Mouse (Mus musculus) brain, adult 2 months (tissue): Measurements from ENCODE around the gene Kifc3.
"Not testable (repeated sequence)": the region's sequence is repeated elsewhere in the genome, so short reads cannot be mapped to it uniquely, and the experiment has no call there.

Experiments used
- DNase-seq: peaks from one replicate; pipeline ENCODE4 v3.0.0; 2011; ENCODE audit warnings: low read depth, low spot score

The Kifc3 gene

DNA sequence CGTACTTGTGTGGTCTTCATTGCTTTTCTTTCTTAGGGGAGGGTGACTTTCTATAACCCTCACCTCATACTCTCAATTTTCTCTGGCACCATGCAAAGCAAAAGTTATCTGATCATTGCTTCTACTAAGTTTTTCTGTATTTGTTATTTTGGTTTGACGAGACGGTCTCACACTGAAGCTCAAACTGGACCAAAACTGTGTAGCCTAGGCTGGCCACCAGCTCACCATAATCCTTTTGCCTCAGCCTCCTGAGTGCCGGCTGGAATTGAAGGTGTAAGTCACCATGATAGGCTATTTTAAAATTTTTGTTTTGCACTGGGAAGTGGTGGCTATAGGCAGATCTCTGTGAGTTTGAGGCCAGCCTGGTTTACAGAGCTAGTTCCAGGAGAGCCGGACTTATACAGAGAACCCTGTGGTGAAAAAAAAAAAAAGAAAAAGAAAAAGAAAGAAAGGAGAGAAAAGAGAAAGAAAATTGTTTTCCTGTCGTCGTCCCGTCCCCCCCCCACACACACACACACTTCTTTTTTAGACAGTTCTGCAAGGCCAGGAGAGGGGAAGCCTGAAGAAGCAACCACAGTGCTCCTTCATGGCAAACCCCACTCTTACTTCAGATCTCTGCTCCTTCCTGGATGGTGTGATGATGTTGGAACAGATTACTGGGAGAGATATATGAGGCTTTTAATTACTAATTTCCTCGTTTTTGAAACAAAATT is 870 bp upstream of the Kifc3 start:
- DNase-seq = no peak

DNA sequence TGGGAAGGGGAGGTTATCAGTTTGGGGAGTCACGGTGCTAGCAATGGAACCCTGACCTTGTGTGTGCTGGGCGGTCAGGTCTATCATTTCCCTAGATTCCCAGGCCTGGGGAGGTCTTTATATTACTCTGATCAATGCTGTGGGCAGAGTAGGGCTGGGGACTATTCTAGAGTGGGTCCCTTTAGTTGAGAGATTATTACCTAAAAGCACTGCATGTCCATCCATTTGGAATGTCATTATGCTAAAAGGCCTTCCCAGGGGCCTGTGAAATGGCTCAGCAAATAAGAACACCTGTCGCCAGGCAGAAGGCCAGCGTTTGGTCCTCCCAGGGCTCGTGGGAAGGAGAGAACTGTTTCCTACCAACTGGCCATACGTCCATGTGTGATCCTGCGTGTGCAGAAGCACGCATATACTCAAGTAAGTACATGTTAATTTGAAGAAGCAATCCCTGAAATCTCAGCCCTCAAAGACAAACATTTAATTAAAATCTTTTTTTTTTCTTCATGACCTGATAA is 499 bp downstream of the Kifc3 start:
- no peak for DNase-seq

DNA sequence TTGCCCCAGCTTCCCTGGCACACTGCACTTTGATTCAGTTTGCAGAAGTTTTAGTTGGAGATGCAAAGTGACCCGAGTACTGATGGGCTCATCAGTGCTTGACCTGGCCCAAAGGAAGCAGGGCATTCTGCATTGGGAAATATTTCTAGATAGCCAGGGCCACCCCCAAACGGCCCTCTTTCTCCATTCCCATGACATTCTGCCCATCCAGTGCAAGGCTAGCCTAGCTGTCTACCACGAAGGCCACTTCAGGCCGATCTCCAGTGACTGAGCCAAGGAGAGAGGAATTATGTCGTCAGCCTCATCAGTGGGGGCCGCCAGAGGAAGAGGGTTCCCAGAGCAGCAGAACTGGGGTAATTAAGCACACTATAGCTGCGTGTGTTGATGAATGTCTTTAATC is 1.1 kb downstream of the Kifc3 start:
- DNase-seq = no peak

DNA sequence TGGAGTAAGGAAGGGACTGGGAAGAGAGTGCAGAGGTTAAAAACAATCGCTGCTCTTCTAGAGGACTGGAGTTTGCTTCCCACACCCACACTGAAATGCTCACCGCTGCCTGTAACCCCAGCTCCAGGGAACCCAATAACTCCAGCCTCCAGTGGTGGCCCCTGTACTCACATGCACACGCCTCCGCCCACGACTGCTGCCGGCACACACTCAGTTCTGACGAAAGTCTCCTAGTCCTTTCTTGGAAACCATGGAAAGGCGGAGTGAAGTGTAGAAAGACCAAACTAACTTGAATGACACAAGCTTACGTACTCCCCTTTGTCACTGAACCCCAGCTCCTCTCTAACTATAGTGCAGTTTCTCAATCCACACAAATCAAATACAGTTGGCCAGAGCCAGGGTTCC is 2.6 kb downstream of the Kifc3 start:
- DNase-seq = no peak

DNA sequence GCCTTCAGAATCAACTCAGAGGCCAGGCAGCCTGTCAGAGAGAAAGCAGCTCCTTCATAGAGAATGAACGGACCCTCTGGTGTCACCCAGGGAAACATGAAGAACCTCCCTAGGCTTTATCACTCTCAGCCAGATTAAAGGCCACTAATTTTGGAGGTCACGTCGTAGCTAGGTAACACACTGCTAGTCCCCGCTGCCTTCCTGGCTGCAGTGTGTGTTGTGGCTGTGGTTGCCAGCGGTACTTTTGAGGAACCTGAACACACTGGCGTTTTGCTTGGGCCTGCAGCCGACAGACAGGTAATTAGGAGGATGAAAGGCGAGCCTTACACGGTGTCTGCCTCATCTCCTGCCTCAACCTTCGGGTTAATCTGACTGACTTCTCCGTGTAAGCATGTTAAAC is 6.9 kb downstream of the Kifc3 start:
- DNase-seq = no peak

DNA sequence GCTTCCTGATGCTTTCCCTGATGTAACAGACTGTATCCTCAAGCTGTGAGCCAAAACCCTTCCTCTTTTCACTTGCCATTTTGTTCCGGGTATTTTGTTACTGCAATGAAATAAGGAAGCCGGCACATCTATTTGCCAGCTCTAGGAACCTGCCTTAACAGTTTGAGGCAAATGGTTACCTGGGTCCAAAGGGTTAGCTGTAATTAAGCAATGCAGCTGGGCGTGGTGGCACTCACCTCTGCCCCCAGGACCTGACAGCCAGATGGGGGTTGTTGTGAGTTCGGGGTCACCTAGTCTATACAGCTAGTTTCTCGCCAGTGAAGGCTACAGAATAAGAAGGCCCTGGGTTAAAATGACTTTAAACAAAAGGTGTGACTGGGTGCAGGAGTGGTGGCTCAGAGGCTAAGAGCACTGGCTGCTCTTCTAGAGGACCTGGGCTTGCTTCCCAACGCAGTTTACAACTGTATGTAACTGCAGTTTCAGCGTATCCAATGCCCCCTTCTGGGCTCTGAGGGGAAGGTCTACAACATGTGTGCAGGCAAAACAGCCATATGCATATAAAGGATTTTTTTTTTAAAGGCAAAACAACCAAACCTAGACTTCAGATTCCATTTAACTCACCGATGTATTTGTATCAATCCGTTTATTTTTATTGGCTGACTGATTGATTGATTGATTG is 11.0 kb downstream of the Kifc3 start:
- DNase-seq = no peak

DNA sequence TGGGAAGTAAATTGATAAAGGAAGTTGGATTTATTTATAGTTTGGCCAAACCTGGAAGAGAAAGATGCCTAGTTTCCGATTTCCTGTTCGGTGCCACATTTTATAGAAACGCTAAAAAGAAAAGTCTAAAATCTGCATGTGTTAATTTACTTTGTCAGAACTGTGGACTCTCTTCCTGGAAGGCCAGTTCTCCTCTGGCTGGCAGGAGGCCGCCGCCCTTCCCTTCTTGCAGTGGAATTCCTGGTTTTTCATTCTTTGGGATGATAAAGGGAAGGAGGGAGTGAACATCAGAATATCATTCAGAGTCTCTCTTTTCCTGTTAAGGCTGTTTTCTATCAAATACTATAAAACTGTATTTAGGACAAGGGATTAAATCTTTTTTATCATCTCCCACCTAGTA is 15.0 kb downstream of the Kifc3 start:
- DNase-seq = no peak

DNA sequence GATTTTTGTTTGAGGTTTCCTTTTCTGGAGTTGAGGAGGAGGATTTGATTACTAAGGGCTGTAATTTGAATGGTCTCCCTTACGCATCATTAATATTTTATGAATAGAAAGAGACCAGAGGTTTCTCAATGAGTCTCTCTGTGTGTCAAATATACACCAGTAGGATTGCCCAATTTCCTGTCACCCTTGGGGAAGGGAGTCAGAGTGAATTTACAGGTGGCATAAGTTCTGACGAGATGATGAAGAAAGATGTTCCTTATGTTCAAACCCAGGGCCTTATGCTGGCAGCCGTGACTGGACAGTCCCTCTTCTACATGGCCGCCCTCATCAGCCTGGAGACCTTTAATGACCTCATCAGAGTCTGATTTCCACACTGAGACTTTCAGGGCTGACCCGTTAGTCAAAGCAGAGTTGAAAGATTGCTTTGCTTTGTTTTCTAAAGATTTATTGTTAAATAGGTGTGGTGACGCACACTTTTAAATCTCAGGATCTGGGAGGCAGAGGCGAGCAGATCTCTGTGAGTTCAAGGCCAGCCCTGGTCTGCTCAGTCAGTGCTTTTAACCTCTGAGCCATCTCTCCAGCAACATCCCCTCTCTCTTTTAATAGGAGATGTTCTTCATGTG is 16.6 kb downstream of the Kifc3 start:
- DNase-seq = no peak

DNA sequence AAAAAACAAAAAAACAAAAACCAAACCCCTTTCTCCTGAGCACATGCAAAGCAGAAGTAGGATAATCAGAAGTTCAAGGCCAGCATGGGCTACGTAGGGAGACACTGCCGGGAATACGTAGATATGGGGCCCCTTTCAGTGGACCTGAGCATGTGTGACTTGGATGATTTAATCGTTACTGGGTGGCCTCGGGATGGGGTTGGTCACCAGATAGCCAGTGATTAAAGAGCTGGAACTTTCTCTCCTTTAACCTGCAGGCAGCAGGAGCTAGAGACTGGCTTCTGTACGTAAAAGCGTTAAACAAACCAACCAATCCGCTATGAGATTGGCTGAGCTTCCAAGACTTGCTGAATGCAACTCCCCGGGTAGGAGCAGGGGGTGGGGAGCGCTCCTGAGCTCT is 17.5 kb downstream of the Kifc3 start:
- DNase-seq = no peak

DNA sequence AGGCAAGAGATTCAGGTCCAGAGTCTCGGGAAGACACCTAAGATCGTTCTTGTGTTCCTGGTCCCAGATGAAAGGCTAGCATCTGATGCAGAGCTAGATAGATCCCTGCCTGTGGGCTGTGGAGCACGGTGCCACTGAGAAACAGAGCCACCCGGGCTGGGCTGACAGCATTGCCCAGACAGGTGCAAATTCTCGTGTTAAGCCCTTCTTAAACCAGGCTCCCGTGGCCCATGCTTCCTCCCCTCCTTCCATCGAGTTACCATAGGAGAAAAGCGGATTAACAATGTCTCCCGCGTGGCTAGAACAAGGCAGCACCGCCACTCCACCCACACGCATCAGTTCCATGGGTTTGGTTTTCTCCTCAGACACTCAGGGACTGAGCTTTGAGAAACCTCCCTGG is 18.4 kb downstream of the Kifc3 start:
- DNase-seq = no peak

DNA sequence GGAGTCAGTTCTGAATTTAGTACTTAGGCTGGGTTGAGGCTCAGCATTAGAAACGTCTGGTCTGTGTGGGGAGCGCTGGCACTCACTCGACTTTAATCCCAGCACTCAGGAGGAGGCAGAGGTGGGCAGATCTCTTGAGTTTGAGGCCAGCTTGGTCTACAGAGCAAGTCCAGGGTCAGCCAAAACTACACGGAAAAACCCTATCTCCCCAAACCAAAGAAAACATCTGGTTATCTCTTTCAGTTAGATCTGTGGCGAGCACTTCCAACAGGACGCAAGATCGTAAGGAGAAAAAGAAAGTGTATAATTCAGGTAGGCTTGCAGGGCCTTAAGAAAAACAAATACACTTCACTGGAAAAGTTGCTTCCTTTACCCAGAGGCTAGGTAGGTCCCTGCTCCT is 20.8 kb downstream of the Kifc3 start:
- DNase-seq = no peak

DNA sequence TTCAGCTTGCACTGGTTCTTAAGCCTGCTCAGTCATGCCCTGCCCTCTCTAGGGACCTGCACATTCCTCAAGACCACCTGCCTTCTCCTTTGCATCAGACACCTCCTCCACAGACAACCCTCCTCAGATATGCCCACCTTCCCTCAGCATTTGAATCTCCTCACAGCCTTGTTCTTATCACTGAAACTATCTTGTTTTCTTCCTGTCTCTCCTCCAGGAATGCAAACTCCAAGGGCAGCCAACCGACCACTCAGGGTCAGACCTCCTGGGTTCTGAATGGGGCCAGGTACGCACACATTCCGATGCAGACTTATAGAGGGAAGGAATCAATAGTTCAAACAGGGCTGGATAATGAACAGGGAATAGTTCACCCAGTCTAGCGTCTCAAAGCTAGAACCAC is 24.4 kb downstream of the Kifc3 start:
- DNase-seq = no peak

DNA sequence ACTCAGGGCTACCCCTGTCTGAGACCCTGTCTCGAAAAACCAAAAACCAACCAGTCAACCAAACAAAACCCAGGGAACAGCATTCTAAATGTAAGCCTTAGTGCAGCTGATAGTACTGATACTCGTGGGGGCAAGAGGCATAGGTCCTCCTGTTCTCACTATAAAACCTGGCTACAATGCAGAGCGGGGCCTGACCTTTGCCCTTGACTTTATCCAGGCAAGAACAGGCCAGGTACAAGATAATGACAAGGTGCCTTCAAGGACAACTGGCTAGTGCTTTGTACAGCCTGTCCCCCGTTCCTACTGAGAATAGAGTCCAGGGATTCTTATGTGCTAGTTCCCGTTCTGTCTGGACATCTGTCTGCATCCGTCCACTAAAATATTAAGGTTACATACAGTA is 25.6 kb downstream of the Kifc3 start:
- no peak for DNase-seq

DNA sequence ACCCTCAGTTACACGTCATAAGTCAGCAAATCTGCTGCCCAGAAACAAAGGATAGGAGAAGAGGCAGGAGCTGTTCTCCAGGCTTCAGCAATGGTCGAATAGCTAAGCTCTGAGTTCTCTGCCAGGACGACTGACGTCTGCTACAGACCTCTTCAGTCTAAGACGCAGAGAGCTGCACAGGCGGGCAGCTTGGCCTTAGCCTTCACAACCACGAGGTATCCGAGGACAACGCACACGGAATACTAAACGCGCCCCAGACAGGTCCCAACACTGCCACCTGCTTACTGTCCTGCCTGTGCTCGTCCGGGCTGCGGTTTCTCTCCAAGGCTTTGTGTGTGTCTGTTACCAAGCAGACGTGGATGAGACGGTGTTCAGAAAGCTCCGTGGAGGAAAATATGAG is 26.8 kb downstream of the Kifc3 start:
- DNase-seq = peak; percentile 72

DNA sequence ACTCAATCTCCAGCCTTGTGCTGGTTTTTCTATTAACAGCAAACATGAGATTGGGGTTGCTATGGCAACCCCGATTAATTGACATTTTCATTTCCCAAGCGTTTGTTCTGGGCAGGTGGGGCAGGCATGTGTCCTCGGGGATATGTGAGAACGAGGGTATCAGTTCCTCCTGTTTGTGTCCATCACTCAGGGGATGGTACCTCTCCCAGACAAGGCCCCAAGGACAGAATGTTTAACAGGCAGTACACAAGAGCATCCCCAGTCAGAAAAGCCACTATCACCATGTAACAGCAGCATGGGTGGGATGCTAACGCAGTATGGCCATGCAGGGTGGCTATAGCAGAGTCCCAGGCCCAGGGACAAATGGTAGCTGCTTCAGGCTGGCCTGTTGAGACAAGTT is 27.3 kb downstream of the Kifc3 start:
- peak; percentile 23 for DNase-seq

DNA sequence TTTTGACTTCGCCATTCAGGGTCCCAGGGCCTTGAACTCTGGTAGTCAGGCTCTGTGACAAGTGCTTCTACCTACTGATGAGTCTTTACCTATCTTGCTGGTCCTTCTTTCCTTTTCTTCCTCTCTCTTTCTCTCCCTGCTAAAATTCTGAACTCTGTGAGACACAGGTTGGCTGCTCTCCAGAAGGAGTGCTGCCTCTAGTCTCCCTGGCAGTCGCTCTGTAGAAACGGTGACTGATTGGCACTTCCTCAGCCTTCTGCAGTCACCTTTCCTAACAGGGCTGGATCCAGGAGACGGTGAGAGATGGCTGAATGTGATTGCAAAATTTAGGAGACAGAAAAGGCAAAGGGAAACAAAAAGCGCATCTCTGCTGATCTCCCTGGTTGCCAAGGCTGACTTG is 30.2 kb downstream of the Kifc3 start:
- DNase-seq = peak; percentile 20

DNA sequence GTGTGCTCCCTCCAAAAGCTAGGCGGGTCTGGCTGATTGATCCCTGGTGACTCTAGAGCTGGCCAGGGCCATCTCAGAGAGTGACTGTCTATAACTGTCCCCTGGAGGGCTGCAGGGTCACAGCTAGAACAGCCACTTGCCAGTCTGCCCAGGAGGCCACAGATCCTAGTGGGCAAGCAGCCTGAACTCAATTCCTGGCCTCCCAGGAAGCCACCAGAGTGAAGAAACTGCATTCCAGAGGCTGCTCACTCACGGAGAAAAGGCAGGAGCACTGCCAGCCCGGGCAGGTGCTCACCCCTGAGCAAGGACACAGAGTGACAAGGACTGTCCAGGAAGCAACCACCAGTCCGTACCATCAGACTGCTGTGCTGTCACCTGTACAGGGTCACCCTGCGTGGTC is 34.9 kb downstream of the Kifc3 start:
- no peak for DNase-seq

DNA sequence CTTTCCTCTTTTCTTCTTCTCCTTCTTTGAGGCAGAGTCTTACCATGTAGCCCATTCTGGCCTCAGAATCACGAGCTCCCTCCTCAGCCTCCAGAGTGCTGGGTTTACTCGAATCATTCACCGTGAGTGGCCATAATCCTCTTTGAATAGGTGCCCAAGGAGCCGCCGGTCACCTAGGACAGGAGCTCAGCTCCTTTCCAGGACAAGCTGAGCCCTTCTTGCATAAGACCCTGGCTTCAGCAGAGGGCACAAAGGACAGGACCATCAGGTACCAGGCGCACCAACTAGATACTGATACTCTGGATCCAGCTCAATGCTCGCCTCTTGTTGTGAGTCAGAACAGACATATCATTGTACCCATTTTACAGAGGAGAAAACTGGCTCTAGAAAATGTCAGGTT is 36.2 kb downstream of the Kifc3 start:
- DNase-seq = no peak

DNA sequence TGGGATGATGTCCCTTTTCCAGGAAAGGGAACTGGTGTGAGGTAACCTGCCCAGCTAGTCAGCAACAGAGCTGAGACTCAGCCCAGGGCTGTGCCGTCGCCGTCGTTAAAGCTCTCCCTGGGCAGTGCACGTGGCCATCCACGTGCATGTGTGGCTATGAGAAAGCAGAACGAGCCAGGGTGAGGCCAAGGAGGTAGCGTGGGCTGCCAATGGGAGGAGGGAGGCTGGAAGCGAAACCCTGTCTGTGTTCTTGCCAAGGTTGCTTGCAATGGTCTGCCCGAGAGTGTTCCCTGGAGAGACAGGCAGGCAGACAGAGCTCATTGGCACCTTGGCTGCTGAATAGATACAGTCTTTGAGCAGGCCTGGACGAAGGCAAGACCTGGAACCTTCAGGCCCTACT is 36.7 kb downstream of the Kifc3 start:
- peak; percentile 49 for DNase-seq

DNA sequence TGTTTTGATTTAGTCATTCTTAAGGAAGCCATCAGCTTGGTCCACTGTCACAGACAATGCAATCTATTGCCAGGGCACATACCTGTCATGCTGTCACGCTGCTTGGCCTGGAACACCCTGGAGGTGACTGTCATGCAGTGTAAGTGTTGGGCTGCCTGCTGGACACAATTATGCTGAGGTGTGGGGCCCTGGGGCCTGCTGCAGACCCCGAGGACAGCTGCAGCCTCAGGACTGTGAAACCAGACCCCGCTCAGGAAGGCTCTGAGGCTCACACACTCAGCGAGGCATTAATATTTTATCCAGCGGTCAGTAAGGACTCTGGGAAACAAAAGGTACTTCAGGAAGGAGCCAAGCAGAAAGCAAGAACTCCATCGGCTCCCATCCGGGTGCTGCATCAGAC is 38.1 kb downstream of the Kifc3 start:
- no peak for DNase-seq

DNA sequence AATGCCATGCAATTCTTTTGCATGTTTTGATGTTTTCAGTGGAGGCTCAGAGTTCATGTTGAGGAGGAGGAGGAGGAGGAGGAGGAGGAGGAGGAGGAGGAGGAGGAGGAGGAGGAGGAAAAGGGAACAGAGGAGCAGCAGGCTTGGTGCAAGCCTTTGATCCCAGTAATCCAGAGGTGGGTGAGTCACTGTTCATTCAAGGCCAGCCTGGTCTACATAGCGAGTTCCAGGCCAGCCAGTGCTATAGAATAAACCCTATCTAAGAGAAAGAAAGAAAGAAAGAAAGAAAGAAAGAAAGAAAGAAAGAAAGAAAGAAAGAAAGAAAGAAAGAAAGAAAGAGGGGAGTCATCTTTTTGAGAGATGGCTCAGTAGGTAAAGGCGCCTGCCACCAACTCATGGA is 38.6 kb downstream of the Kifc3 start:
- DNase-seq = not testable (repeated sequence)

DNA sequence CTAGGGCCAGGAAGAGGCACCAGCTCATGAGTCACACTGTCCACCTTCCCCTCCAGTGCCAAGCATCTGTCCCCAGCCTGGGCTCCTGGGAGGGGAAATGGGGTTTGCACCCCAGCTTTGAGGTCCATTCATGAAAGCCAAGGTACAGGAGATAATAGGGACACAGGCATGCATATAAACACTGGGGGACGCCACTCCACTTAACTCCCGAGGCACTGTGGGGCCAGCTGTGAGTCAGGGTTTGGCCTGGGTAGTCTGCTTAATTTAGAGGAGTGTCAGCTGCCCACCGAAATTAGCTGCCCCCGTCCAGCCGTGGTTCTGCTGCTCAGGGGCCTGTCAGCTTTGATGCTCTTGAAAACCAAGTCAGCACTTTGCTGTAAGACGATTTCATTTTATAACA is 39.8 kb downstream of the Kifc3 start:
- no peak for DNase-seq

DNA sequence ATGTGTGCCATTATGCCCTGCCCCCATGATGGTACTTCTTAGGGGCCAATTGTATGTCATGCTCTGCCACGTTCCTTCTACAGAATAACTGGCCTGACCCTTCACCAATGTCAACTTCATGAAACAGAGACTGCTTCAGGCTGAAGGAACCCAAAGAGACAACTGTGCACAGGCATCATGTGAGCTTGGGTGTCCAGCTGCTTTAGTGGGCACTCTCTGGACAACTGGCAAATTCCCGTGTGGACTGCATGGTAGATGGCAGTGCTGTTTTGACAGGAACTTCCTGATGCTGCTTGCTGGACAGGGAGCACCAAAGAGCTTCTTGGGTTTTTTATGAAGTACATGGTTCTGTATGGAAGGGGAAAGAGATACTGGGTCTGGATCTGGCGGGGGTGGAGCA is 43.3 kb downstream of the Kifc3 start:
- no peak for DNase-seq
